Mouse (Mus musculus): ENCODE results near the gene Ace. TPM values are rescaled to one million over a fixed set of nuclear protein-coding genes. Genes with fewer than 3 reads are reported as not detected.

The Ace gene
- polyA plus RNA-seq, 1 experiment from 2014 or later = 0.65 TPM

DNA sequence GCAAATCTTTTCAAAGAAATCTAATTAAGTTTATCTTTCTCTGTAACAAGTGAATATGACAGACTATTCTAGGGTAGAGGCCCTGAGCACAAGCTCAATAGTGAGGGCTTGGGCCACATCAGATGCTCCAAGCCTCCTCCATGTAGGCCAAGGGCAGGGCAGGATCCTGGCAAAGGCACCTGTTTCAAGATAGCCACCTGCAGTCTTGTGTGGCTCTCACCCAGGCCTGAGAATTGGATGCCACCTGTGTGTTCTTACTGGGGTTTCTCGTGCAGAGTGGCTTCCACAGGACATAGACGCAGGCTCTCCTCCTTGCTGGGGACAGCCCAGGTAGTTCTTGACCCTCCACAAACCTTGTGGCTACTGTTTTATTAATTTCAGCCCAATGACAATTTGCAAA lies 10.5 kb downstream of the Ace start:
- no peak for DNase-seq (ENCODE audit: low spot score)
- no peaks in the 10 kb centered on the region for H3K36me3 ChIP-seq
- no peaks in the 10 kb centered on the region for H3K4me1 ChIP-seq
- WGBS = 72% methylated on average over 2 of the region's 2 CpGs
- H3K4me3 ChIP-seq = no peak overlapping the region
- H3K27ac ChIP-seq = no peak overlapping the region
- H3K9me3 ChIP-seq = no peaks in the 10 kb centered on the region
- peaks cover 31% of the 10 kb centered on the region for H3K27me3 ChIP-seq (ENCODE audit: insufficient read depth, poor library complexity, severe bottlenecking)

GRCm38 (mm10) chr11:105978634-105979033 lies 10.9 kb downstream of the Ace start:
- H3K27me3 ChIP-seq (ENCODE audit: insufficient read depth, poor library complexity, severe bottlenecking) = peaks cover 27% of the 10 kb centered on the region
- H3K4me1 ChIP-seq = no peaks in the 10 kb centered on the region
- no peak overlapping the region for H3K27ac ChIP-seq
- H3K36me3 ChIP-seq = no peaks in the 10 kb centered on the region
- no peak for DNase-seq (ENCODE audit: low spot score)
- 67% methylated on average over 5 of the region's 5 CpGs for WGBS
- no peaks in the 10 kb centered on the region for H3K9me3 ChIP-seq
- H3K4me3 ChIP-seq = no peak overlapping the region

DNA sequence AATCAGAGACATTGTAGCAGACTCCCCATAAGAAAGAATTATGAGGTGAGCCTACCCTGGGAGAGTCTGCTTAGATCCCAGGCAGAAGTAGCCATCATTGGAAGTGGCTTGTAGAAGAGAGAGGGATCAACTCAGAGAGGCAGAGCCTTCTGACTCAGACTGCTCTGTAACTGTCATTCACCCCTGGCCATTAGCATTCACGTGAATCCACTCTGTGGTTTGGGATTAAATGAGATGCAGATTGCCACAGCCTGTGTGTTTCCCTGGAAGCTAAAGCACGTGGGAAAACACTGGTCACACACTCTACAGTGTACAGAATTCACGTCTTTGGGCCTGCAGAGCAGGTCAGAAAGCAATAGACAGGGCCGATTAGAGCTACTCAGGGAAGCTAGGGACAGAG lies 16.7 kb downstream of the Ace start:
- 70% methylated on average over 4 of the region's 4 CpGs for WGBS

DNA sequence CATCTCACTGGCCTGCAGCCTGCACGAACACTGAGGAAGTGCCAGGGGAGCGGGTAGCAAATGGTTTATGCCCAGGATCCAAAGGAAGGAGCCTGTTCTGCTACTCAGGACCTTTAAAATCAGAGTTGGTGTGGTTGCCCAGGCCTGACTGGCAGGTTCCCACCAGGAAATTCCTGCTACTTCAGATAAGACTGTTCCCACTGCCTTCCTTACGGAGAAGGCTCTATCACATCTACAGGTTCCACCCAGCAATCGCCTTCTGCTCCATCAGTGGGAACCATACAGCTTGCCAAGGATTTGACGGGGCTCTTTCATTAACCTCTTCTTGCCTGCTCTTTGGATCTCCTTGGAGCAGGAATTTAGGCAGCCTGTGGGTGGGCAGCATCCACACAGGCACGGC lies 19.7 kb downstream of the Ace start:
- Histone ChIP-seq H3K9me3 (no peaks in the 10 kb centered on the region), H3K27me3 (ENCODE audit: insufficient read depth, poor library complexity, severe bottlenecking) (no peaks in the 10 kb centered on the region; the same call in 1 of the 2 replicates), H3K4me1 (no peaks in the 10 kb centered on the region), H3K36me3 (no peaks in the 10 kb centered on the region), H3K27ac (no peak overlapping the region), H3K4me3 (no peak overlapping the region)
- 54% methylated on average over 6 of the region's 6 CpGs for WGBS
- DNase-seq (ENCODE audit: low spot score) = no peak

More for the DNA sequence above, 16.7 kb downstream of the Ace start:
- Histone ChIP-seq H3K36me3 (no peaks in the 10 kb centered on the region), H3K27ac (no peak overlapping the region), H3K4me3 (no peak overlapping the region), H3K9me3 (no peaks in the 10 kb centered on the region), H3K27me3 (ENCODE audit: insufficient read depth, poor library complexity, severe bottlenecking) (peaks cover 10% of the 10 kb centered on the region), H3K4me1 (no peaks in the 10 kb centered on the region)
- no peak for DNase-seq (ENCODE audit: low spot score)

DNA sequence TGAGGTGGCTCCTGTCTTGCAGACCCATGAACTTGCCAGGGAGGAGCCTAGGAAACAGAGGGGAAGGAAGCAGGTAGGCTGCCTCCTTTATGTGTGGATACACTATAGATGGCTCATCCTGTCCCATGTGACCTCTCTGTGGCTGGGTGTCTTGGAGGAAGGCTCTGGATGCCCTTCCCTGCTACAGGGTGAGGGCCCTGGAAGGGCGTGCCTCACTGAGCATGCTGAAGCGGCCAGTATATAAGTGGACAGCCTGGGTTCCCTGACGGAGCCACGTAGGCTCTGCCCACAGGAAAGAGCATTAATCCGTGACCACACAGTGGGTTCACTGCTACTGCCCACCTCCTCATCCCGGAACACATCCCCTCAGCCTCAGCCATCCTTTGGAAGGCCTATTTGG lies 21.7 kb downstream of the Ace start:
- H3K4me1 ChIP-seq = no peaks in the 10 kb centered on the region
- H3K9me3 ChIP-seq = no peaks in the 10 kb centered on the region
- no peak for DNase-seq (ENCODE audit: low spot score)
- no peak overlapping the region for H3K27ac ChIP-seq
- no peak overlapping the region for H3K4me3 ChIP-seq
- 76% methylated on average over 6 of the region's 6 CpGs for WGBS
- no peaks in the 10 kb centered on the region; the same call in 1 of the 2 replicates for H3K27me3 ChIP-seq (ENCODE audit: insufficient read depth, poor library complexity, severe bottlenecking)
- H3K36me3 ChIP-seq = no peaks in the 10 kb centered on the region

DNA sequence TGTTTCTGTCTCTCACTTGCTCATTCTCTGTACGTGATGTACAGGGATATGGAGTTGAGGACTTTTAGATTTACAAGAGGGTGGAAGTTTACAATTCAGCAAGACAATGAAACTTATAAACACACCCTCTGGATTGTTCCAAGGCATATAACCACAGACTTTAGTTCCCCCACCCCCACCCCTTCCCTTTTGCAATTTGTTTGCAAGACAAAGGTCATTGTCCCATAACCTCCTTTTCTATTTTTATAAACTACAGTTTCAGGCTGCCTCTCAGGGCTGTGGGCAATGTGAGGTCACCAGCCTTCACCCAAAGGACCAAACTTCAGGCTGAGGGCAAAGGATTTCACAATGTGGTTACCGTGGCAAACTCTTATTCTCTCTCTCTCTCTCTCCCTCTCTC lies 22.5 kb downstream of the Ace start:
- Histone ChIP-seq H3K9me3 (no peaks in the 10 kb centered on the region), H3K36me3 (no peaks in the 10 kb centered on the region), H3K27me3 (ENCODE audit: insufficient read depth, poor library complexity, severe bottlenecking) (no peaks in the 10 kb centered on the region; the same call in 1 of the 2 replicates), H3K4me1 (no peaks in the 10 kb centered on the region), H3K27ac (no peak overlapping the region), H3K4me3 (no peak overlapping the region)
- WGBS = 66% methylated on average over 2 of the region's 2 CpGs
- no peak for DNase-seq (ENCODE audit: low spot score)

- Histone ChIP-seq H3K27ac (no peak within 1 kb of the TSS), H3K27me3 (ENCODE audit: insufficient read depth, poor library complexity, severe bottlenecking) (no peaks in the 10 kb centered on the region), H3K36me3 (no peaks in the 10 kb centered on the region), H3K4me1 (no peaks in the 10 kb centered on the region), H3K9me3 (no peaks in the 10 kb centered on the region), H3K4me3 (no peak within 1 kb of the TSS)
- WGBS = 92% methylated on average over 3 of the region's 3 CpGs
- DNase-seq (ENCODE audit: low spot score) = no peak
These were observed 26.6 kb downstream of the Ace start, which contains the start of gene Ace3 for GRCm38 (mm10) chr11:105994375-105994774. TSS of gene Ace3 (plus strand) at chr11:105994675.

- Histone ChIP-seq H3K4me3 (no peak overlapping the region), H3K36me3 (no peaks in the 10 kb centered on the region), H3K27ac (no peak overlapping the region), H3K4me1 (no peaks in the 10 kb centered on the region), H3K27me3 (ENCODE audit: insufficient read depth, poor library complexity, severe bottlenecking) (no peaks in the 10 kb centered on the region), H3K9me3 (no peaks in the 10 kb centered on the region)
- DNase-seq (ENCODE audit: low spot score) = no peak
- 89% methylated on average over 6 of the region's 6 CpGs for WGBS
These were observed 32.3 kb downstream of the Ace start for GRCm38 (mm10) chr11:106000062-106000461.

- no peaks in the 10 kb centered on the region for H3K9me3 ChIP-seq
- no peak overlapping the region for H3K27ac ChIP-seq
- H3K36me3 ChIP-seq = no peaks in the 10 kb centered on the region
- DNase-seq (ENCODE audit: low spot score) = no peak
- H3K27me3 ChIP-seq (ENCODE audit: insufficient read depth, poor library complexity, severe bottlenecking) = no peaks in the 10 kb centered on the region
- H3K4me3 ChIP-seq = no peak overlapping the region
- 48% methylated on average over 4 of the region's 4 CpGs for WGBS
- no peaks in the 10 kb centered on the region for H3K4me1 ChIP-seq
These were observed 34.0 kb downstream of the Ace start for GRCm38 (mm10) chr11:106001718-106002117.

DNA sequence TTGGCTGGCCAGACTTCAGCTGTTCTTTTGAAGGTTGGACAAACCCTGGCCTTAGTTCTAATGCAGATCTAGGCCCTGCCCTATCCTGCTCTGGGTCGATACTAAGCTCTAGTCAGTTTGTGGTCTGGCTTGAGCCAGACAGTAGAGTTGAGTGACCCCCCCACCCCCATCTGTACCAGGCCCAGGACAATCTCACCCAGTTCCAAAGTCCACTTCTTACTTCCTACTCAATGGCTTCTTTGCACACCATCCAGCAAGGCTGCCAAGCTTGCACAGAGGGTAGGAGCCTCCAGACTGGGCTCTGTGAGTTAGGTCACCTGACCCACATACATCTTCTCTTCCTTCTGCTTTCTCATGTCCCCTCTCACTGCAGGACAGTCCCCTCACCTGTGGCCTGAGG lies 36.8 kb downstream of the Ace start:
- H3K4me3 ChIP-seq = no peak overlapping the region
- WGBS = 79% methylated on average over 1 of the region's 1 CpGs
- H3K36me3 ChIP-seq = no peaks in the 10 kb centered on the region
- DNase-seq (ENCODE audit: low spot score) = no peak
- no peak overlapping the region for H3K27ac ChIP-seq
- peaks cover 19% of the 10 kb centered on the region for H3K27me3 ChIP-seq (ENCODE audit: insufficient read depth, poor library complexity, severe bottlenecking)
- H3K4me1 ChIP-seq = peaks cover 5% of the 10 kb centered on the region; the same call in 1 of the 2 replicates
- no peaks in the 10 kb centered on the region for H3K9me3 ChIP-seq

- H3K9me3 ChIP-seq = no peaks in the 10 kb centered on the region
- H3K36me3 ChIP-seq = no peaks in the 10 kb centered on the region
- WGBS = 45% methylated on average over 5 of the region's 5 CpGs
- no peak overlapping the region for H3K4me3 ChIP-seq
- peaks cover 5% of the 10 kb centered on the region; the same call in 1 of the 2 replicates for H3K4me1 ChIP-seq
- peaks cover 33% of the 10 kb centered on the region for H3K27me3 ChIP-seq (ENCODE audit: insufficient read depth, poor library complexity, severe bottlenecking)
- H3K27ac ChIP-seq = no peak overlapping the region
- DNase-seq (ENCODE audit: low spot score) = no peak
These were observed 38.2 kb downstream of the Ace start for GRCm38 (mm10) chr11:106005970-106006369.

DNA sequence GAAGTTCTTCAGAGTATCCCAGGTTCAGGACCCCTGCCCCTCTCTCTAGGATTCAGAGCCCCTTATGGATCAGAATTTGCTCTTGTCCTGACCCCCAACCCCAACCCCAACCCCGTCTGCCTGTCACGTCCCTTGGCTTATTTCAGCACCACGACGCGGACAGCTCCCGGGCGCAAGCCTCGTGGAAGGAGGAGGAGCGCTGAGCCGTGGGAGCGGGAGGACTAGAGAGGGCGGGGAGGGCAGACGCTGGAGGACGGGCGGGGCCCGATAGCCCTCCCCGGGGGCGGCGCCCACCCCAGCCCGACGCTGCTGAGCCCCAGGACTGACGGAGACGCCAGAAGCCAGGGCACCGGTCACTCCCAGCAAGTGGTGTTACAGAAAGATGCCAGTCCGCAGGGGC lies 40.1 kb downstream of the Ace start, which contains the start of gene Kcnh6:
TSS of gene Kcnh6 (plus strand) at position 304 of the 400 bp plus-strand sequence.
- Histone ChIP-seq H3K27ac (no peak within 1 kb of the TSS), H3K36me3 (no peaks in the 10 kb centered on the region), H3K4me1 (peaks cover 7% of the 10 kb centered on the region), H3K27me3 (ENCODE audit: insufficient read depth, poor library complexity, severe bottlenecking) (peaks cover 48% of the 10 kb centered on the region), H3K4me3 (peak within 1 kb of the TSS; percentile 50), H3K9me3 (no peaks in the 10 kb centered on the region)
- WGBS = under 1% methylated on average over 25 of the region's 25 CpGs
- peak; percentile 91 for DNase-seq (ENCODE audit: low spot score)

GRCm38 (mm10) chr11:106012711-106013110 lies 45.0 kb downstream of the Ace start:
- Histone ChIP-seq H3K9me3 (no peaks in the 10 kb centered on the region), H3K27me3 (ENCODE audit: insufficient read depth, poor library complexity, severe bottlenecking) (peaks cover 71% of the 10 kb centered on the region)

GRCm38 (mm10) chr11:106013556-106014225 lies 45.9 kb downstream of the Ace start:
- WGBS = 52% methylated on average over 11 of the region's 11 CpGs

More at GRCm38 (mm10) chr11:106012711-106013110, 45.0 kb downstream of the Ace start:
- DNase-seq (ENCODE audit: low spot score) = no peak
- Histone ChIP-seq H3K4me1 (peaks cover 21% of the 10 kb centered on the region), H3K36me3 (no peaks in the 10 kb centered on the region), H3K4me3 (no peak overlapping the region), H3K27ac (no peak overlapping the region)
- WGBS = 47% methylated on average over 7 of the region's 7 CpGs

More at GRCm38 (mm10) chr11:106013556-106014225, 45.9 kb downstream of the Ace start:
- Histone ChIP-seq H3K27me3 (ENCODE audit: insufficient read depth, poor library complexity, severe bottlenecking) (peaks cover 67% of the 10 kb centered on the region), H3K27ac (no peak overlapping the region), H3K4me1 (peaks cover 17% of the 10 kb centered on the region), H3K4me3 (no peak overlapping the region), H3K36me3 (no peaks in the 10 kb centered on the region), H3K9me3 (no peaks in the 10 kb centered on the region)
- DNase-seq (ENCODE audit: low spot score) = no peak
